Mouse (Mus musculus) ZHBTc4 (cell line): ENCODE results near the gene Sfn.

Experiments used
- DNase-seq: peaks from one replicate; pipeline ENCODE4 v3.0.0-alpha.2; 2011; ENCODE audit warnings: low read depth, low spot score

The Sfn gene

GRCm38 (mm10) chr4:133583690-133584058 is 18.3 kb downstream of the Sfn start:
- DNase-seq, result no peak

DNA sequence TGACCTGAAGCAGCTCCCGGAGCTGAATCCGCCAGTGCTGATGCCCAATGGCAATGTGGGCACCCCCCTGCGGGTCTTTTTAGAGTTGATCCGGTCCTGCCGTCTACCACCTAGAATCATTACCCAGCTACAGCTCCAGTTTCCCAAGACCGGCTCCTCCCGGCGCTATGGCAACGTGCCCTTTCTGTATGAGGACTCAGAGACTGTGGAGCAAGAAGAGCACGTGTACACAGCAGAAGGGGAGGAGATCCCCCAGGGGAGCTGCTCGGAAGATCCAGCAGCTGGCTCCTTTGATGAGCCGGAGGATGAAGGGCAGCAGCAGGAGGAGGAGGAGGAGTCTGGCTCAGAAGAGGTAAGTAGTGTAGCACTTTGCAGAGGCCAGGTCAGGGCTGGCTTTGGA is 24.0 kb downstream of the Sfn start:
- DNase-seq, result peak; percentile 84

GRCm38 (mm10) chr4:133574843-133575202 is 27.1 kb downstream of the Sfn start:
- DNase-seq, result peak; percentile 30

DNA sequence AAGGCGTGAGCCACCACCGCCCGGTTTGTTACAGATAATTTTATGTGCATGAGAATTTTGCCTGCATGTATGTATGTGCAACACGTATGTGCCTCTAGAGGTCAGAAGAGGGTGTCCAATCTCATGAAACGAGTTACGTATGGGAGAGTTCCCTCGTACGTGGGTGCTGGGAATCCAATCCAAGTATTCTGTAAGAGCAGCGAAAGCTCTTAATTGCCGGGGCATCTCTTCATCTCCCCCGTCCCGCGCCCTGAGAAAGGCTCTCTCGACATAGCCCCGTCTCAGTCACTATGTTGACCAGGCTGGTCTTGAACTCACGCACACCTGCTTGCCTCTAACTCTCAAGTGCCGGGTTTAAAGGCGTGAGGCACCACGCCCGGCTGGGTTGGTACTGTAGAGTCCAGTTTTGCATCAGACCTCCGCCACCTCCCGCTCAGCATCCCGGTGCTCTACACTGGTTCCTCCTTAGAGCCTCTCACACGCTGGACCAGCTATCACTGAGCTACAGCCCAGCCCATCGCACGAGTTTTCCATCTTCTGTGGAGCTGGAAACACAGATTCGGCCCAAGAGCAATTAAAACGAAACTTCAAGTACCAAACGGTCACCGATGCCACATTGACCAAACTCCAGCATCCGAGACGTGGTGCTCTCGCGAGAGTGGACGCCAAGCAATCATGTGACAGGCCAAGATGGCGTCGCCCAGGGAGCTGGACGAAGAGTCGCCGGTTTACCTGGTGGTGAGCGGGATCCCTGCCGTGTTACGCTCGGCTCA is 27.7 kb downstream of the Sfn start, which contains the start of gene Gpatch3:
TSS of gene Gpatch3 (plus strand) at position 676 of the 773 bp plus-strand sequence.
- DNase-seq, result peak; percentile 95

DNA sequence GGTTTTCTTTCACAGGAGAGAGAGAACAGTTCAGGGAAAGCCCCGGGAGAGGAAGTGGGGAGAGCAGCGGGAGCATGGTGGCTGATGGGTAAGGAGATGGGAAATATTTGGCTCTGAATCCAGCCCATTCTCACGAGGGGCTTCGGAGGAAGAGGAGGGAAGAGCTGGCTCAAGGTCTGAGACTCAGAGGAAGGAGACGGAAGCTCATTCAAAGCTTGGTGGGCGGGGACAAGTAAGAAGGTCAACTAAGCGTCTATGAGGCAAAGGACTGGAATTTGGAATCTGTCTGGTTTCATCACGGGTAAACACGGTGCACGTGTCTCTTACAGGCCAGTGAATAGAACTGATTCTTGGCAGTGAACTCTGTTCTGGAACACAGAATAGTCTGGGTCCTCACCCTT is 31.9 kb downstream of the Sfn start:
- DNase-seq, result peak; percentile 83

GRCm38 (mm10) chr4:133569291-133570065 is 32.5 kb downstream of the Sfn start:
- DNase-seq, result no peak

DNA sequence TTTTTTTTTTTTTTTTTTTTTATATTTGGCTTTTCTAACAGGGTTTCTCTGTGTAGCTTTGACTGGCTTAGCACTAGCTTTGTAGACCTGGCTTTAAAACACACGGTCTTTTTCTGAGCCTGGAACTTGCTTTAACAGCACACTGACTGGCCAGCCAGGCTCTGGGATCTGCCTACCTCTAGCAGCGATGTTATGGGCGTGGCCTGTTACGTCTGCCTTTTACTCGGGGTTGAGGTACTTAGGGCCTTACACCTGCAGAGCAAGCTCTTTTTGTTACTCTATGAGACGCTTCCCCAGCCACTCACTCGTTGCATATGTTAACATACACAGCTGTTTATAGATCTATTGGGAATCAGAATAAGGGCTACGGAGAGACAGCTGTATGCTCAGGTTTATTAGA is 34.7 kb downstream of the Sfn start:
- peak; percentile 75 for DNase-seq

GRCm38 (mm10) chr4:133563123-133563571 is 38.8 kb downstream of the Sfn start:
- DNase-seq, result no peak

- peak; percentile 79 for DNase-seq
Observed at GRCm38 (mm10) chr4:133561622-133562021, 40.3 kb downstream of the Sfn start.

DNA sequence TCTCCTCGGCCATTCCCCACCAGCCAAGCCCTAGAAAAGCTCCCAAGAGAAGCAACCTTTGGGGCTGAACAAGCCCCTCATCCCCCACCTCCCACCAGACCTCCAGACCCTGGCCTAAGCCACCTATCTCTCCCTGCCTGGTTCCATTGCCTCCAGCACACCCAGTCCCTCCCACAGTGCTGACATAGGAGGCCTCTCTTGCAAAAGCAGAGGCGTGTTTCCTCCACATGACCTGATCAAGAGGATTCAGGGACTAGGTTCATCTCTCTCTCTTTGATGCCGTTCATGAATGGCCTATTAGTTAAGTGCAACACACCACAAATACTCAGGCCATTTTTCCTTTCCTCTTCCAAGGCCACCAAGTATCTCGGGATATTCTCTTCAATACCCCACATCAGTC is 42.1 kb downstream of the Sfn start:
- DNase-seq, result no peak

GRCm38 (mm10) chr4:133557041-133557717 is 44.8 kb downstream of the Sfn start:
- DNase-seq, result no peak

DNA sequence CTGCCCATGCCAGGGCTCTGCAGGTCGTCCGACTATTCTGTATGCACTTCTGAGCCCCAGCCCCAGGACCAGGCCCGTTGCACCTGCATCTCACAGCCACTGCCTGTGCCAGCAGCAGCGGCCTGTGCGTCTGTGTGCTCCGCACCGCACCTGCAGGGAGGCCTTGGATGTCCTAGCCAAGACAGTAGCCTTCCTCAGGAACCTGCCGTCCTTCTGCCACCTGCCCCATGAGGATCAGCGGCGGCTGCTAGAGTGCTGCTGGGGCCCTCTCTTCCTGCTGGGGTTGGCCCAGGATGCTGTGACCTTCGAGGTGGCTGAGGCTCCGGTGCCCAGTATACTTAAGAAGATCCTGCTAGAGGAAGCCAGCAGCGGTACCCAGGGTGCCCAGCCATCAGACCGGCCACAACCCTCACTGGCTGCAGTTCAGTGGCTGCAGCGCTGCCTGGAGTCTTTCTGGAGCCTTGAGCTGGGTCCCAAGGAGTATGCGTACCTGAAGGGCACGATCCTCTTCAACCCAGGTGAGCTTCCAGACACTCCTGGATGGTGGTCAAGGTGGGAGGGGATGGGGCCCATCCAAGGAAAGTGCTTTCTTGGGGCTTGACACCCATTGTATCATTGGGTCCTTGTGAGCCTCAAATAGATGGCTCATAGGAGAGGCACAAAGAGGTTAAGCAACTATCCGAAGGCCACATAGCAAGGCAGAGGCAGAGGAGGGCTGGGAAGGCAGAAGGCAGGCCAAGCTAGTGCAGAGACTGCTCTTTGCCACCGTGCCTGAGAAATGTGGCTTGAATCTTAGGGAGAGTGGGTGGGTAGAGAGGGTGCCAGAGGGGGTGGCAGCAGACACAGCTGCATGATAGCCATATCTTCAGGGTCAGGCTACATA is 48.3 kb downstream of the Sfn start:
- DNase-seq, result no peak

GRCm38 (mm10) chr4:133552768-133553447 is 49.1 kb downstream of the Sfn start, which contains the start of gene Nr0b2:
Gene Nr0b2 (plus strand): TSS chr4:133553376.
- no peak for DNase-seq

DNA sequence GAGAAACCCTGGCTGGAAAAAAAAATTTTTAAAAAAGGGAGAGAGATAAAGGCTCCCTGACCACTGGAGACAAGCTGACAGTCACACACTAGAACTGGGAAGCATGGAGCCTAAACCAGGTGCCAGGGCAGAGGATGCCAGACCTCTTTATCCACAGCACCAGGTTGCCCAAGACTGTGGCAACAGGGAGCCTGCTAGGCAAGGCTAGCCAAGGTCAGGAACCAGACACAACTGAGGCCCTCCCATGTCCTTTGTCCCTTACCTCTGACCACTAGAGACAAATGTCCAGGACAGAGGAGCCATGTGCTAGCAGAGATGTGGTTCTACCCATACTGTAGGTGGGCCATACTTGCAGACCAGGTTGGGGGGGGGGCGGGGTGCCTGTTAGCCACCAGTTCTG is 49.9 kb downstream of the Sfn start:
- DNase-seq, result no peak
